Mouse (Mus musculus): ENCODE results near the gene Fgfr2.

The Fgfr2 gene

DNA sequence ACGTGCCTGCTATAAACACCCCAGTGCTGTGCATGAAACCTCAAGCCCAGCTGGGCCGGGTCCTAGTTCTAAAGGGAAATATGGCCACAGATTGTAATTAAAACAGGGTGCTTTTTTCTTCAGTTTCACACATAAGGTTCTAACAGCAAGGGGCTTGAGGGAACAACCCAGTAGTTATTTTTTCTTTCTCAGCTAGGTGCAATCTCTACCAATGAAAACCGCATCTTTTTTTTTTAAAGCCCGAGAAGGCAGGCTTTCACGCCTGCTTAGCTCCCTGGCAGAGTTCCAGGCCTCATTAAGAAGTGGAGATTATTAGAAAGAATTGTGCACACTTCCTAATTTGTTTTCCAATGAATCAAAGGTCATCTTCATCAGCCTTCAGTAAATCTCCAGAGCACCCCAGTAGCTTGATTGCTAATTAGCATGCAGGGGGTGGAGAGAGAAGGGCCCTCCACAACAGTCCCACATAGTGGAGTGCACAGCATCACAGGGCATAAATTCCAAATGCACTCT lies 939.2 kb downstream of the Fgfr2 start:
- DNase-seq (ENCODE audit: low read depth, low spot score) = no peak

DNA sequence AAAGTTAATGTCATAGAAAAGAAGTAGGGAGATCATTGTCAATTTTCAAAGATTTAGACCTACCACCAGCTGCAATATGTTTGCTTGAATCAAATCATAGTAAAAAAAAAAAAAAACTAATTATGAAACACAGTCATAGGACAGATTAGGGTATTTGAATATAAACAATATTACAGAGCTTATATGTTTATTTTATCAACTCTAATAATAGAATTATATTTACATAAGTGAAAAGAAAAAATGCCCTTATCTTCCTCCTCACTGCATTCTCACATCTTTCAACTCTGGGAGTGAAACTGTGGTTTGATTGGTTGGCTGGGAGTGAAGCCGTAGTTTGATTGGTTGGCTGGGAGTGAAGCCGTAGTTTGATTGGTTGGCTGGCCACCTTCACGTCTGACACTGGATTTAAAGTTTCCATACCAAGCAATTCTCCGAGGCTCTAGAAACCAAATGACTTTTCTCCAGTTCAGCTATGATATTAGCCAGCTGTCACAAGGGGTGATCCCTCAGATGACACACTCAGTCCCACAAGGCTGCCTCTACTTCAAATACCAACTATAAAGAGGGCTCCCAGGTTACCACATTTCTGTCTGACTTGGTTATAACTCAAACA lies 941.5 kb downstream of the Fgfr2 start:
- DNase-seq (ENCODE audit: low read depth, low spot score) = no peak

DNA sequence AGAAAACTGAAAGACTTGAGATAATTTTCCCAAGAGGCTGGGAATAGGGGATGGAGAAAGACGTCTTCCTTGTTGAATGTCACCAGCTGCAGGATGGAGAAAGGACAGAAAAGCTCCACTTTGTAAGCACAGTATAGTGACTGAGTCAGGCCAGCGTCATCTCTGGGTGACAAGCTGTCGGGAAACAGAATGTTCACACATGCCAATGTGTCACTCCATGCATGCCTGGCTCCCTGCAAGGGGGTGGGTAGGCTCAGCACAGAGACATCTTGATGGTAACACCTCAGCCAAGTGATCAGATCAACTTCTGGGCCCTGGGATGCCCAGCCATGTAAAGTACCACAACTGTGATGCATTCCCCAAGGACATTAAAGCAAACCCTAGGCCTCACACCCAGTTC lies 942.1 kb downstream of the Fgfr2 start:
- DNase-seq (ENCODE audit: low read depth, low spot score) = no peak

GRCm38 (mm10) chr7:132179049-132179448 lies 944.1 kb downstream of the Fgfr2 start:
- no peak for DNase-seq (ENCODE audit: low read depth, low spot score)

GRCm38 (mm10) chr7:132174787-132175186 lies 948.4 kb downstream of the Fgfr2 start:
- DNase-seq (ENCODE audit: low read depth, low spot score) = peak; percentile 63

GRCm38 (mm10) chr7:132174296-132174695 lies 948.9 kb downstream of the Fgfr2 start:
- DNase-seq (ENCODE audit: low read depth, low spot score) = peak; percentile 49

DNA sequence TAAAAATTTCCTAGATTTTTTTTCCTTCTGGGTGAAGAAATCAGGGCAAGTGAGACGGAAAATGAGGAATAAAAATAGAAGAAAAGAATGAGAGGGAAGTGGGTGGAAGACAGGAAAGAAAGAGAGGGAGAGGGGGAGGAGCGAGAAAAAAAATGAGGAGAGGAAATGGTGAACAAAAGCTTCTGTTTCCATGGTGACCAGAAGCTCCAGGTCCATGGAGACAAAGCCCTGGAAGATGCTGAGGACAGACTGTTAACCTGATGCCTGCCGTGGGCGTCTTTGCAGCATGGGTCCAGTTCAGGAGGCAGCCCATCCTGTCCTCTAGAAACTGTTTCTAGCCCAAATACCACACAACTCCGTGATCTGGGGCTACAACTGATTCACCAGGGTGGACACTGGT lies 950.9 kb downstream of the Fgfr2 start:
- peak; percentile 64 for DNase-seq (ENCODE audit: low read depth, low spot score)

DNA sequence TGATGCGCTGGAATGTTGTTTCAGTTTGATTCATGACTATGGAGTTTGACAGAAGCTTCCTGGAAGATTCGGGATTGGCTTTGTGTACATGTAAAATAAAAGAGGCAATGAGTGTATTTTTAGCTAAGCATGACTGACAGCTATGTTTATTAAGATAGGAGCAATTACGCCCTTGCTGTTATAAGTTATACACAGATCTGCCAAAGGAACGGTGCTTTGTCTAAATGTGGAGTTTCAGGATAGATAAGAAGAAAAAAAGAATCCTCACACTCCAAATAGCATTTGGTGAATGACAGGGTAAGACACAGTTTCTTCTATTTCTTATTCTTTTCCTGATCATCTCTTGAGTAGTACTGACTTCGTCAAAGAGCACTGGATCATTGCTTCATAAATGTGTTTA lies 951.4 kb downstream of the Fgfr2 start:
- peak; percentile 45 for DNase-seq (ENCODE audit: low read depth, low spot score)

DNA sequence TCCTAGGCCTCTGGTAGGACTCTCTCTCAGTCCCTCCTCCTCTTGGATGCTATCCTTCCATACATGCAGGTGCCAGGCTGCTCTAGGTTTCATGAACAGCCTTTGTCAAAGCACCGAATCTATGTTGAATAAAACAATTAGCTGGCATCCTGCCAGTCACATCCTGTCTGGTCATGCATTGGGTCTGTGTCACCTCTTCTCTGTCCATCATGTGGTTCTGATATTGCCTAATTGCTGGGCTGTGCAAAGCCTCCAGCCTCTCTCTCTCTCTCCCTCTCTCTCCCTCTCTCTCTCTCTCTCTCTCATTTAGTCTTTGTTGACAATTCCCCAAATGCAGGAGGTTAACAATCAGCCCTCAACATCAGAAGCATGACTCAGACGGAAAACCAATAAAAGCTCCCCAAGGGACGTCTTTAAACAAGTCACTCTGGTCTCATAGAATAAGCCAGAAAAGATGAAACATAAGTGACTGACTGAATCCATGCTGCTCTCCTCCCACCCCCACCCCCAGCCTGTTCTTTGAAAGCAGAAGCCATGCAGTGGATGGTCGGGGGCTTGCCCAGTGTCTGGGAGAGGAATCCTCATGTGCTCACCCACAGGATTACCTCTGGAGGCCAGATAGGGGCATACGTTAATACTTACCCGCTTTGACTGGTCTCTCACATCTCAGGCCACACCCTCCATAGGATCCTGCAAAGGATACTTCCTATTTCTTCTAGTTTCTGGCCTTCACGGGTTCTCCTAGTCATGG lies 953.6 kb downstream of the Fgfr2 start:
- no peak for DNase-seq (ENCODE audit: low read depth, low spot score)

DNA sequence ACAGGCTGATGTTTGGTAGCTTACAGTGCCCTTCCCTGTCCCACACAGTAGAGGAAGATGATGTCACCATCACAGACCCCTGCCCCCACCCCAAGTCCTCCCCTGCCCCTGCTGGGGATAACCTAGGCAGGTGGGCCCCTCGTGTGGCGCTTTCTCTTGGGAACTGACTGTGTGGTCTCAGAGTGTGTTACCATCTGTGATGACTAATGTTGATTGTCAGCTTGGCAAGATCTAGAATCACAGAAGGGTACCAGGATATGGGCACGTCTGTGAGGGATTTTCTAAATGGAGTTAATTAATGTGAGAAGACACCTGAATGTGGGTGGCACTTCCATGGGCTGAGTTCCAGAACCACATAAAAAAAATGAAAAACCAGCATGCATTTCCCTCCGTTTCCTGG lies 955.9 kb downstream of the Fgfr2 start:
- DNase-seq (ENCODE audit: low read depth, low spot score) = no peak

DNA sequence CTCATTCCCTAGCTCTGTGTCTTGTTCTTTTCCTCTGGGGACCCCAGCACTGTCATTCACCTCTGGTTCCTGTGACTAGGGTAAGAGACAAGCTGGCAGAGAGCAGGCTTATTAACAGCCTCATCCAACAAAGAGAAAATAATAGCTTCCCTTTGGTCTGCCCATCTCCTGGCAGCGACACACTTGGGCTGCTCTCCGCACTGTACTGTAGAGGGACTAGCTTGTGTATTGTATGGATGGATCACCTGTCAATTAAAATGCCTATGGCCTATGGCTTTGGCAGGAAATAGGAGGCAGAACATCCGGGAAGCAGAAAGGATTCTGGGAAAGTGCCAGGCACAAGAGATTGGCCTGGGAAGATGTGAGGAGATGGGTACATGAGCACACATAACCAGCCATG lies 960.9 kb downstream of the Fgfr2 start:
- no peak for DNase-seq (ENCODE audit: low read depth, low spot score)

- peak; percentile 60 for DNase-seq (ENCODE audit: low read depth, low spot score)
Observed at GRCm38 (mm10) chr7:132158321-132159025, 964.7 kb downstream of the Fgfr2 start.

DNA sequence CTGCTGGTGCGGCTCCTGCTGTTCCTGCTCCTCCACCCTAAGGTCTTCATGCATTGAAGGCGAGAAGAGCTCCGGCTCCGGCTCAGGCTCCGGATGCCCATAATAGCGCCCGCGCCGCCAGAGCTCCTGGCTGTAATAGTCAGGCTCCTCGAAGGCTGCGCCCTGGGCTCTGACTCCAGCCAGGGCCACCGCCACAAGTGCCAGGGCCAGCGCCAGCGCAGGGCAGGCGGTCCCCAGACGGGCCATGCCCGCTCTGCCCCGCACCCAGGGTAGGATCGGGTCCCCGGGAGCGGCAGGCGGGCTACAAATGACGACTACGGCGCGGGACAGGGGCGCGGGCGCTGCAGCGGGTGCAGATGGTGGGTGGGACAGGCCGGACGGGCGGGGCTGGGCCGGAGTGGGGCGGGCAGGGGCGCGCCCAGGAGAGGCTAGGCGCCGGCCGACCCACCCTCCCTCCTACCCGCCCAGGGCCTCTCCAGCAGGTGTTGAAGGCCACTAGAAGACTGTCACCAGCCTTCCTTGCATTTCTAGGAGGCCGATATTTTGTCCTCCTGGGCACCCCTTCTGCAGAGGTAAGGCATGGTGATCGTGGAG lies 968.7 kb downstream of the Fgfr2 start, which contains the start of gene Cpxm2:
Gene Cpxm2 (minus strand): TSS at position 372 of the 594 bp plus-strand sequence.
- no peak for DNase-seq (ENCODE audit: low read depth, low spot score)

DNA sequence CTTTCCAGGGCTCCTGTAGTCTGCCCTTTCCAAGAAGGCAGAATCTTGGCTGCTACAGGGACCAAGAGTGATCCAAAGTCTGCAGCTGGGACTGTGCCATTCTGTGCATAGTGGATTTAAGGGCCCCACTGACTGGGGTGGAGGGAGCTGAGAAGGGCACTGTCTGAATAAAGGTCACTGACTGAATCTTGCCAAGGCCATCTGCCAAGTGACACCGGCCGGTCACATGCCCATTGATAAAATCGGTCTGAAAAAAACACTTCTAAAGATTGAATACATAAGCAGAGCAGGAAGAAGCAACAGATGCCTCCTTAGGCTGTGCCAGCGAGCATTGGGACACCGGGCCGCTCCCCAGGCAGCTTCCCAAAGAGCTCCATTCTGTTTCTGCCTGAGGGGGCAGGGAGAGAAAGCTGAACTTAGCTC lies 969.4 kb downstream of the Fgfr2 start:
- peak; percentile 46 for DNase-seq (ENCODE audit: low read depth, low spot score)

DNA sequence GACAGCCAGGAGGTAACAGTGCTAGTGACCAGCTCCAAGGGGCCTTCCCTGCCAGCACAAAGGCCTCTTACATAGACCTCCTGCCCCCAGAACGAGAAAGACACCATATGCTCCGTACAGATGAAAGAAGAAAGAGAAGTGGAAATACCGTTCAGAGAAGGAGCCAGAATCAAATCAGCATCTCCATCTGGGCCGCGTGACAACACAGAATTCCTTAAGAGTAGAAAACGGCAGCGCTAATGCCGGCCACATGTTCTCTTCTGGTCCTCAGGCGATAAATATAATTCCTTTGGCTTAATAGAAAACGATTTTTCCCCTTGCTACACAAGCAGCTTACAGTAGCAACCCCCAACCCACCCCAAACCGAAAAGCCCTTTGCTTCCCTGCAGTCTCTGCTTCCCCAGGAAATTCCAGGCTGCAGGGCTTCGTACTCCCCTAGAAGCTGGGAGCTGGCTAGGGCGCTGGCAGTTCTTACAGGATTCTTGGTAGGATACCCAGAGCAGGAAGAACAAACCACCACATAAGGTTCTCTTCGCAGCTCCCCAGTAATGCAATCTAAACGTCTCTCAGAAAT lies 977.8 kb downstream of the Fgfr2 start:
- DNase-seq (ENCODE audit: low read depth, low spot score) = no peak

DNA sequence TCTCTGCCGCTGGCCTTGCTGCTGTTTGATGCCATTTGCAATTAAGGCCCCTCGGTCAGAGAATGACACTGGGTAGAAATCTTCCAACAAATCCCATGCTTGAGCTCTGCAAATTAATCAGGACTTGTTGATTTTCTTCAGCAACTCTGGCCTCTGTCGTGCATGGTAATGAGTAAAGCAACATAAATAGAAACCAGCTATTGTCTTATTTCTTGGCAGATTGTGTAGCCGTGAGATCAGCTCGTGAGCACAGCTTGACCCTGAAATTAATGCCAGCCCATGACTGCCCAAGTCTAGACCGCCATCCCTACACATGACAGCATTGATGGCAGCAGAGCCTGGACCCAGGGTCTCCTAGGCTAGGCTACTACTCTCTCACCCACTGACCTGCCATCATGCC lies 994.5 kb downstream of the Fgfr2 start:
- no peak for DNase-seq (ENCODE audit: low read depth, low spot score)

GRCm38 (mm10) chr7:132124948-132125347 lies 998.2 kb downstream of the Fgfr2 start:
- DNase-seq (ENCODE audit: low read depth, low spot score) = no peak

GRCm38 (mm10) chr7:132123211-132123610 lies 999.9 kb downstream of the Fgfr2 start:
- DNase-seq (ENCODE audit: low read depth, low spot score) = no peak

DNA sequence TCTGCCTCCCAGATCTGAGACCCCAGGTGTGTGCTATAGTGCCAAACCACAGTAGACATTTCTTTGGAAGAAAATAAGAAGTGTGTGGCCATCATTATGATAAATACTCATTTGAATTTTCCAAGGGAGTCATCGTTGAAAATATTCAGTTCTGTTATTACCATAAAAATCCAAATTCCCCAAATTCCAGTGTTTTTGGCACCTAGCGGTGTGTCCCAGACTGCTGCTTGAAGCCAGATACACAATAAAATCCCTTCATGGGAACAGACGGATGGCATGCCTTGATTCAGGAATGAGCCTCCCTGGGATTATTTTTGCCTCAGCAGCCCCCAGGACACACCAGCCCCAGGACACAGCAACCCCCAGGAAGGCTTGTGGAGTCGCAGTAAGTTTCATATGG lies 1003.3 kb downstream of the Fgfr2 start:
- no peak for DNase-seq (ENCODE audit: low read depth, low spot score)

DNA sequence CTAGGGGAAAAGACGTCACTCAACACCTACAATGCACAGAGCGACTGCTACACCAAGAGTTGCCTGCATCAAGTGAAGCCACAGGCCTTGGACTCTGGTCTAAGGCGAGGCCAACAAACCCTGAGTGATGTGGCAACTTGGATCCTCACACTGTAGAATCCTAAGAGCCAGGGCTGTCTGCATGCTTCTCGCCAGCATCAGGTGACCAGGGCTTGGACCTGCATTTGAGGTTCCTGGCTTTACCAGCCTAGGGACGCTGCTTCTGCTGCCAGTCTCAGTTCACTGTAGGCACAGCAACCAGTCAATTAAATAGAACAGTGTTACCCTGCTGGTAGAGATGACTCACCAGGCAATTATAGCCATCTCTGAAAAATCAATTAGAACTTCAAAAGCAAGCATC lies 1011.4 kb downstream of the Fgfr2 start:
- no peak for DNase-seq (ENCODE audit: low read depth, low spot score)

DNA sequence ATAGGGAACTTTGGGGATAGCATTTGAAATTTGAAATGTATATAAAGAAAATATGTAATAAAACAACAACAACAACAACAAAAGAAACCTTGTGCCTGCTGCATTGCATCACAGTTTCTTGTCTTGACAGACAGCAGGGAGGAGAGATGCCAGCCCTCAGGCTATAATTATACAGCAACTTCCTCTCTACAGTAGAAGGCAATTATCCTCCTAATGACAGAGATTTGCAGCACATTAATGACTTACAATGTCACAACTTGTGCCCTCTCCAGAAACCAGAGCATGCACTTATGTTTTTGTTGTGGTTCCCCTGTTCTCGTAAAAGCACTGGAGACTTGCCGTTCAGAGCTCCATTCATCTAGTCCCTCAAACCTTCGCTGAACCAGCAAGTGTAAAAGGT lies 1012.8 kb downstream of the Fgfr2 start:
- DNase-seq (ENCODE audit: low read depth, low spot score) = no peak

GRCm38 (mm10) chr7:132106891-132107290 lies 1016.3 kb downstream of the Fgfr2 start:
- DNase-seq (ENCODE audit: low read depth, low spot score) = no peak
